10 mouse cellular contexts compared by ENCODE assay signal in genomic region chr10:78458348-78459111, GRCm38 (mm10). TPM values are rescaled to one million over a fixed set of nuclear protein-coding genes. Genes with fewer than 3 reads are reported as not detected.
DNase-seq lines count a peak whose midpoint lies in the region; ATAC-seq and TF ChIP-seq lines count a peak whose summit lies in the region.
"Had no signal": no experiment of that assay in that cellular context is flagged by ENCODE, and none has a peak within 500 bp of the region (broad histone marks: within the 10 kb centered on the region; RNA-seq: fewer than 3 reads in every experiment).

No protein-coding gene starts in this region.

- H3K9me3 ChIP-seq in forebrain, embryonic 16.5 days (ENCODE audit: control insufficient read depth, low read length): no peaks in the 10 kb centered on the region
- H3K9me3 ChIP-seq in limb, embryonic 13.5 days: no peaks in the 10 kb centered on the region

- no peak overlapping the region for H3K27ac ChIP-seq in forebrain, embryonic 16.5 days (ENCODE audit: low read length)
- no peak overlapping the region for H3K27ac ChIP-seq in limb, embryonic 13.5 days

- WGBS in forebrain, embryonic 16.5 days: 72% methylated on average over 5 of the region's 5 CpGs
- 62% methylated on average over 5 of the region's 5 CpGs for WGBS in limb, embryonic 13.5 days

- H3K4me3 ChIP-seq in forebrain, embryonic 16.5 days (replicated peaks; ENCODE audit: low read length): no peak overlapping the region
- H3K4me3 ChIP-seq in limb, embryonic 13.5 days: no peak overlapping the region
- H3K4me3 ChIP-seq in myocyte: no peak overlapping the region

- TF ChIP-seq POLR2A in myocyte (IDR thresholded peaks at IDR 0.05; ENCODE audit: insufficient read length, low read depth): no peak

- DNase-seq in cerebellum, postnatal 10 days: peak; percentile 30 to 36
- no peak for DNase-seq in cerebellum, adult 11 months
- DNase-seq in 3T3-L1 (ENCODE audit: low read depth, low spot score): peak; percentile 84
- no peak for DNase-seq in layer of hippocampus, postnatal 36 days
- DNase-seq in cerebellum, postnatal 4 days (ENCODE audit: low spot score in 2 of 2): no peak

- ATAC-seq in forebrain, embryonic 16.5 days: 0 out of 2 replicates have a peak, but pooled peaks have one; percentile 10
- no peak for ATAC-seq in limb, embryonic 13.5 days (ENCODE audit: low FRiP score, low read depth)

- H3K79me2 ChIP-seq in myocyte (ENCODE audit: control insufficient read depth, insufficient read depth): no peaks in the 10 kb centered on the region

- H3K36me3 ChIP-seq in forebrain, embryonic 16.5 days (ENCODE audit: control insufficient read depth, insufficient read depth): no peaks in the 10 kb centered on the region
- no peaks in the 10 kb centered on the region for H3K36me3 ChIP-seq in limb, embryonic 13.5 days
- H3K36me3 ChIP-seq in myocyte (ENCODE audit: control insufficient read depth, insufficient read depth): no peaks in the 10 kb centered on the region

- H3K4me2 ChIP-seq in forebrain, embryonic 16.5 days (ENCODE audit: low read length): no peak overlapping the region
- H3K4me2 ChIP-seq in limb, embryonic 13.5 days (replicated peaks): no peak overlapping the region
- H3K4me2 ChIP-seq in myocyte (ENCODE audit: low read depth): peak overlapping the region; percentile 5

- H3K9ac ChIP-seq in forebrain, embryonic 16.5 days (replicated peaks; ENCODE audit: low read depth, low read length): no peak overlapping the region
- peak overlapping the region; percentile 45 for H3K9ac ChIP-seq in limb, embryonic 13.5 days

- peaks cover 10% of the 10 kb centered on the region; the same call in 1 of the 2 replicates for H3K4me1 ChIP-seq in forebrain, embryonic 16.5 days (replicated peaks; ENCODE audit: control insufficient read depth, insufficient read depth, low read length)
- peaks cover 39% of the 10 kb centered on the region for H3K4me1 ChIP-seq in limb, embryonic 13.5 days

- H3ac ChIP-seq in myocyte (ENCODE audit: control insufficient read depth, insufficient read length): no peak overlapping the region

- H3K27me3 ChIP-seq in forebrain, embryonic 16.5 days (replicated peaks; ENCODE audit: control insufficient read depth, insufficient read depth, low read length): no peaks in the 10 kb centered on the region
- H3K27me3 ChIP-seq in limb, embryonic 13.5 days: no peaks in the 10 kb centered on the region
- no peaks in the 10 kb centered on the region for H3K27me3 ChIP-seq in myocyte (ENCODE audit: control insufficient read depth, insufficient read depth, insufficient read length)

TF ChIP-seq in myocyte, 11 proteins besides CTCF, POLR2A, EP300 and RAD21:
- TF ChIP-seq MYOD1 (IDR thresholded peaks at IDR 0.05; ENCODE audit: control insufficient read depth in 1 of 3, insufficient read length in 2 of 3, low read depth in 2 of 3) (peak in 2 of 3 experiments; percentile 26 to 30), TCF12 (IDR thresholded peaks at IDR 0.05; ENCODE audit: insufficient read depth, poor library complexity, severe bottlenecking) (no peak)
TF ChIP-seq in myocyte: peak in this region for 1.

RNA-seq across cellular contexts. Expression of gene Pdxk, which starts 6.2 kb away (rescaled TPM):
- polyA plus RNA-seq in forebrain, embryonic 16.5 days (2015; fragmentation: Nextera tagmentation; extraction: Ambion mirVana): 16.7 and 23.0 TPM in 2 replicates
- polyA plus RNA-seq in limb, embryonic 13.5 days (2015; fragmentation: Nextera tagmentation; extraction: Ambion mirVana): 12.0 and 13.6 TPM in 2 replicates
- 5.7 TPM for polyA plus RNA-seq in myocyte (2012; fragmentation: generic; extraction: Trizol)
- 100 to 1,000 TPM in 1 of 2 experiments, 10 to 100 TPM in 1; 93.3 to 102 TPM for total RNA-seq in layer of hippocampus, postnatal 36 days (2021)

RNA-seq across cellular contexts. Expression of gene Cstb, which starts 33.1 kb away (rescaled TPM):
- 96.6 and 117 TPM in 2 replicates for polyA plus RNA-seq in forebrain, embryonic 16.5 days (2015; fragmentation: Nextera tagmentation; extraction: Ambion mirVana)
- 202 and 212 TPM in 2 replicates for polyA plus RNA-seq in limb, embryonic 13.5 days (2015; fragmentation: Nextera tagmentation; extraction: Ambion mirVana)
- polyA plus RNA-seq in myocyte (2012; fragmentation: generic; extraction: Trizol): 197 TPM
- 10 to 100 TPM; 33.5 to 35.0 TPM for total RNA-seq in layer of hippocampus, postnatal 36 days (2021)

RNA-seq across cellular contexts. Expression of gene Rrp1, which starts 45.7 kb away (rescaled TPM):
- polyA plus RNA-seq in forebrain, embryonic 16.5 days (2015; fragmentation: Nextera tagmentation; extraction: Ambion mirVana): 436 and 438 TPM in 2 replicates
- 326 and 342 TPM in 2 replicates for polyA plus RNA-seq in limb, embryonic 13.5 days (2015; fragmentation: Nextera tagmentation; extraction: Ambion mirVana)
- polyA plus RNA-seq in myocyte (2012; fragmentation: generic; extraction: Trizol): 180 TPM
- 100 to 1,000 TPM; 337 to 355 TPM for total RNA-seq in layer of hippocampus, postnatal 36 days (2021)

RNA-seq across cellular contexts. Expression of gene Olfr1358, which starts 58.7 kb away (rescaled TPM):
- not detected in 2 replicates for polyA plus RNA-seq in forebrain, embryonic 16.5 days (2015; fragmentation: Nextera tagmentation; extraction: Ambion mirVana)
- not detected in 2 replicates for polyA plus RNA-seq in limb, embryonic 13.5 days (2015; fragmentation: Nextera tagmentation; extraction: Ambion mirVana)
- not detected for polyA plus RNA-seq in myocyte (2012; fragmentation: generic; extraction: Trizol)
- total RNA-seq in layer of hippocampus, postnatal 36 days (2021): not detected
- total RNA-seq: left cerebral cortex, postnatal 14 days had no signal
- polyA plus RNA-seq: C2C12 had no signal

Comparison
In these comparisons a context has a peak if more than half of its experiments do, and no peak if none do; other contexts are left out.
1. DNase-seq: peak in cerebellum, postnatal 10 days (2 of 2) and 3T3-L1 (single experiment); none in cerebellum, adult 11 months (single experiment), layer of hippocampus, postnatal 36 days (0 of 2) and cerebellum, postnatal 4 days (0 of 2).